In the genomic region with DNA sequence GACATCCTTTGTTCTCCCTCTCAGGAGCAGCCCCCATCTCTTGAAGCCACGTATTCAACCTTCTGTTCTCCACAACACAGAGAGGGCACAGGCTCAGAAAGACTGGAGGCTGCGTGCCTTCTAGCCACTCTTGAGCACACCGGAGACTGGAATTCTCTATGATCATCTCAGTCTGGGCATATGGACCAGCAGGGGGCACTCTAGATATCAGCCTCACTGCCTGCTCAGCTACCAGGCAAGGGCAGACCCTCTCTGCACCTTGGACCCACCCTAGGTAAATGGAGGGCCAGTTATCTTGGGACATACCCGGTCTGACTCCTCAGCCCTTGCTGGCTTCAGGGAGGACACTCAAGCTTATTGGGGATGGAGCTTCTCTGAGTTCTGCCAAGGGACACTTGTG, we compare ENCODE assay signal across 8 mouse cellular contexts. TPM values are rescaled to one million over a fixed set of nuclear protein-coding genes. Genes with fewer than 3 reads are reported as not detected.
A peak's percentile ranks its signal among the peaks of the same experiment; 100 is the strongest.
DNase-seq lines count a peak whose midpoint lies in the region; ATAC-seq and TF ChIP-seq lines count a peak whose summit lies in the region.

No protein-coding gene starts in this region.

- H3K36me3 ChIP-seq in hindbrain, embryonic 11.5 days (ENCODE audit: control insufficient read depth, insufficient read depth, low read length): no peaks in the 10 kb centered on the region
- no peaks in the 10 kb centered on the region for H3K36me3 ChIP-seq in hindbrain, embryonic 12.5 days
- H3K36me3 ChIP-seq in embryonic facial prominence, embryonic 14.5 days (ENCODE audit: control insufficient read depth, insufficient read depth, low read length): no peaks in the 10 kb centered on the region; the same call in 1 of the 2 replicates
- H3K36me3 ChIP-seq in lung, postnatal 0 days (ENCODE audit: insufficient read depth, low read length): no peaks in the 10 kb centered on the region

- no peak overlapping the region for H3K4me3 ChIP-seq in hindbrain, embryonic 11.5 days (ENCODE audit: low read depth, low read length)
- no peak overlapping the region for H3K4me3 ChIP-seq in hindbrain, embryonic 12.5 days
- no peak overlapping the region for H3K4me3 ChIP-seq in embryonic facial prominence, embryonic 14.5 days (ENCODE audit: low read depth, low read length)
- no peak overlapping the region for H3K4me3 ChIP-seq in lung, postnatal 0 days (ENCODE audit: low read depth, low read length)

- no peaks in the 10 kb centered on the region for H3K4me1 ChIP-seq in hindbrain, embryonic 11.5 days (replicated peaks; ENCODE audit: control insufficient read depth, insufficient read depth, low read length)
- H3K4me1 ChIP-seq in hindbrain, embryonic 12.5 days: no peaks in the 10 kb centered on the region
- H3K4me1 ChIP-seq in embryonic facial prominence, embryonic 14.5 days (ENCODE audit: control insufficient read depth, insufficient read depth, low read length): no peaks in the 10 kb centered on the region
- no peaks in the 10 kb centered on the region for H3K4me1 ChIP-seq in lung, postnatal 0 days (ENCODE audit: insufficient read depth, low read depth, low read length)

- peak; percentile 56 for DNase-seq in hindbrain, embryonic 11.5 days (ENCODE audit: low spot score)
- peak; percentile 49 for DNase-seq in A20 (ENCODE audit: low read depth, low spot score)
- DNase-seq in adrenal gland, postnatal 10 days: peak; percentile 61
- DNase-seq in embryonic facial prominence, embryonic 14.5 days (ENCODE audit: low spot score): peak; percentile 12
- peak; percentile 34 for DNase-seq in lung, postnatal 0 days (ENCODE audit: low spot score)
- no peak for DNase-seq in urinary bladder, adult 2 months (ENCODE audit: low spot score)

- H3K9me3 ChIP-seq in hindbrain, embryonic 11.5 days (ENCODE audit: control insufficient read depth, low read length): no peaks in the 10 kb centered on the region
- H3K9me3 ChIP-seq in hindbrain, embryonic 12.5 days (replicated peaks): no peaks in the 10 kb centered on the region
- H3K9me3 ChIP-seq in embryonic facial prominence, embryonic 14.5 days (ENCODE audit: control insufficient read depth, low read length): no peaks in the 10 kb centered on the region
- no peaks in the 10 kb centered on the region for H3K9me3 ChIP-seq in lung, postnatal 0 days (ENCODE audit: low read length)

- no peak for ATAC-seq in hindbrain, embryonic 11.5 days (ENCODE audit: low FRiP score)
- no peak for ATAC-seq in hindbrain, embryonic 12.5 days (ENCODE audit: low FRiP score)
- no peak for ATAC-seq in embryonic facial prominence, embryonic 14.5 days (ENCODE audit: low read depth)
- no peak for ATAC-seq in lung, postnatal 0 days
- no peak for ATAC-seq in activated CD4-positive, CD25-positive, alpha-beta regulatory T cell, adult 4 months

- TF ChIP-seq EP300 in lung, postnatal 0 days (IDR thresholded peaks at IDR 0.05): no peak

- no peak overlapping the region for H3K9ac ChIP-seq in hindbrain, embryonic 11.5 days (ENCODE audit: low read depth, low read length)
- no peak overlapping the region for H3K9ac ChIP-seq in hindbrain, embryonic 12.5 days
- H3K9ac ChIP-seq in embryonic facial prominence, embryonic 14.5 days (ENCODE audit: low read depth, low read length): no peak overlapping the region
- no peak overlapping the region for H3K9ac ChIP-seq in lung, postnatal 0 days (replicated peaks; ENCODE audit: low read depth)

- no peak overlapping the region for H3K27ac ChIP-seq in hindbrain, embryonic 11.5 days (ENCODE audit: low read depth, low read length)
- H3K27ac ChIP-seq in hindbrain, embryonic 12.5 days: no peak overlapping the region
- no peak overlapping the region for H3K27ac ChIP-seq in embryonic facial prominence, embryonic 14.5 days (replicated peaks; ENCODE audit: low read depth, low read length)
- no peak overlapping the region for H3K27ac ChIP-seq in lung, postnatal 0 days (ENCODE audit: low read length)

- no peaks in the 10 kb centered on the region for H3K27me3 ChIP-seq in hindbrain, embryonic 11.5 days (ENCODE audit: control insufficient read depth, insufficient read depth, low read length)
- no peaks in the 10 kb centered on the region for H3K27me3 ChIP-seq in hindbrain, embryonic 12.5 days
- H3K27me3 ChIP-seq in embryonic facial prominence, embryonic 14.5 days (replicated peaks; ENCODE audit: control insufficient read depth, insufficient read depth, low read length): no peaks in the 10 kb centered on the region
- no peaks in the 10 kb centered on the region for H3K27me3 ChIP-seq in lung, postnatal 0 days (replicated peaks; ENCODE audit: insufficient read depth, low read length)

- H3K4me2 ChIP-seq in hindbrain, embryonic 11.5 days (replicated peaks; ENCODE audit: low read depth, low read length): no peak overlapping the region
- no peak overlapping the region for H3K4me2 ChIP-seq in hindbrain, embryonic 12.5 days (replicated peaks)
- no peak overlapping the region for H3K4me2 ChIP-seq in embryonic facial prominence, embryonic 14.5 days (ENCODE audit: low read depth, low read length)
- no peak overlapping the region for H3K4me2 ChIP-seq in lung, postnatal 0 days (replicated peaks; ENCODE audit: low read depth, low read length)

- TF ChIP-seq CTCF in lung, postnatal 0 days (IDR thresholded peaks at IDR 0.05): peak; percentile 62

- WGBS in hindbrain, embryonic 11.5 days: 77% methylated on average over 4 of the region's 4 CpGs
- 67% methylated on average over 4 of the region's 4 CpGs for WGBS in hindbrain, embryonic 12.5 days
- WGBS in embryonic facial prominence, embryonic 14.5 days: 79% methylated on average over 4 of the region's 4 CpGs
- 61% methylated on average over 4 of the region's 4 CpGs for WGBS in lung, postnatal 0 days

RNA-seq across cellular contexts. Expression of a gene that starts 58.4 kb away (rescaled TPM):
- 41.9 and 46.1 TPM in 2 replicates for polyA plus RNA-seq in hindbrain, embryonic 11.5 days (2014; fragmentation: Nextera tagmentation; extraction: Ambion mirVana)
- polyA plus RNA-seq in hindbrain, embryonic 12.5 days (2016; fragmentation: Nextera tagmentation; extraction: Ambion mirVana): 39.6 and 40.5 TPM in 2 replicates
- 10 to 100 TPM; 22.8 to 27.8 TPM for total RNA-seq in adrenal gland, postnatal 10 days (2021)
- 43.2 and 51.2 TPM in 2 replicates for polyA plus RNA-seq in embryonic facial prominence, embryonic 14.5 days (2014; fragmentation: Nextera tagmentation; extraction: Ambion mirVana)
- 45.9 and 51.3 TPM in 2 replicates for polyA plus RNA-seq in lung, postnatal 0 days (2015; fragmentation: Nextera tagmentation; extraction: Ambion mirVana)
- 10 to 100 TPM; 34.1 to 46.7 TPM for polyA plus RNA-seq in activated CD4-positive, CD25-positive, alpha-beta regulatory T cell, adult 4 months (2017; shearing (Covaris generic))
- polyA plus RNA-seq in urinary bladder, adult 2 months (2012; rRNA removed): 27.2 and 28.1 TPM in 2 replicates
